15 mouse cellular contexts compared by ENCODE assay signal in the genomic region with DNA sequence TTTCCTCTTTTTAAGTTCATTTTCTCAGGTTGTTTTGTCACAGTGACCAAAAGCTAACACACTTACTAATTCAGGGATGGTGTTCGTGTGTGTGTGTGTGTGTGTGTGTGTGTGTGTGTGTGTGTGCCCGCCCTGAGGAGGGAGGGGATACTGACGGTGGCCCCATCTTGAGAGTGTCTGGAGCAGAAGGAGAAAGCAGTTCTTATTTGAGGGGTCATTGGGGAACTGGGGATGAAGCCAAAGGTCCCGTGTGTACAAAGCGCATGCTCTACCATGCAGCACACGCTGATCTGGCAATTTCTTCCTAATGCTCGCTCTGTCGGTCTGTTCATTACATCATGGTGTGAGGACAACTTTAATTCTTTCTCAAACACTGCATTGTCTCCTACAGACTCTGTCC. TPM values are rescaled to one million over a fixed set of nuclear protein-coding genes. Genes with fewer than 3 reads are reported as not detected.
DNase-seq lines count a peak whose midpoint lies in the region; TF ChIP-seq lines count a peak whose summit lies in the region.
"Had no signal": no experiment of that assay in that cellular context is flagged by ENCODE, and none has a peak within 500 bp of the region (broad histone marks: within the 10 kb centered on the region; RNA-seq: fewer than 3 reads in every experiment).

No protein-coding gene starts in this region.

- H3K4me3 ChIP-seq in layer of hippocampus, adult 2 months, result no peak overlapping the region
- H3K4me3 ChIP-seq in spleen, adult 2 months (ENCODE audit: extremely low read depth, insufficient read depth, insufficient read length), result no peak overlapping the region
- no peak overlapping the region for H3K4me3 ChIP-seq in small intestine, adult 2 months (ENCODE audit: low read depth, low read length)
- H3K4me3 ChIP-seq: embryonic facial prominence, embryonic 12.5 days; forebrain, embryonic 15.5 days; hindbrain, embryonic 15.5 days had no signal

- DNase-seq in heart, adult 11 months, result peak; percentile 91
- no peak for DNase-seq in heart, postnatal 4 days
- DNase-seq in layer of hippocampus, adult 2 months (ENCODE audit: low spot score in 2 of 2), result no peak
- DNase-seq in layer of hippocampus, postnatal 36 days, result no peak
- no peak for DNase-seq in spleen, adult 2 months (ENCODE audit: low read depth in 1 of 2, low spot score in 2 of 2)
- DNase-seq in spleen, postnatal 36 days (ENCODE audit: low spot score in 2 of 2), result no peak
- DNase-seq: adrenal gland, postnatal 14 days; cerebellum, adult 2 months; gastrocnemius, postnatal 10 days had no signal

- TF ChIP-seq CTCF in layer of hippocampus, adult 2 months (conservative IDR thresholded peaks at IDR 0.05), result no peak
- no peak for TF ChIP-seq CTCF in spleen, adult 2 months (IDR thresholded peaks at IDR 0.05; ENCODE audit: extremely low read depth, insufficient read depth, insufficient read length, insufficient replicate concordance)
- no peak for TF ChIP-seq CTCF in small intestine, adult 2 months (IDR thresholded peaks at IDR 0.05; ENCODE audit: extremely low read depth, insufficient read length, insufficient replicate concordance, low read depth, low read length)

- no peak for TF ChIP-seq POLR2A in spleen, adult 2 months (IDR thresholded peaks at IDR 0.05; ENCODE audit: low read depth, low read length)
- no peak for TF ChIP-seq POLR2A in small intestine, adult 2 months (IDR thresholded peaks at IDR 0.05; ENCODE audit: low read depth, low read length)

- H3K4me1 ChIP-seq in spleen, adult 2 months (ENCODE audit: control insufficient read depth, insufficient read depth, insufficient read length), result no peaks in the 10 kb centered on the region
- peaks cover 6% of the 10 kb centered on the region; the same call in 1 of the 2 replicates for H3K4me1 ChIP-seq in small intestine, adult 2 months (ENCODE audit: control insufficient read depth, insufficient read depth, insufficient read length, low read length)

- peaks cover 7% of the 10 kb centered on the region for H3K27me3 ChIP-seq in spleen, adult 2 months (ENCODE audit: control insufficient read depth, insufficient read depth, low read length)
- H3K27me3 ChIP-seq in small intestine, adult 2 months (ENCODE audit: control insufficient read depth, insufficient read depth, low read length), result no peaks in the 10 kb centered on the region
- H3K27me3 ChIP-seq: embryonic facial prominence, embryonic 12.5 days; forebrain, embryonic 15.5 days; hindbrain, embryonic 15.5 days; Patski had no signal

- WGBS in spleen, adult 2 months, result 78% methylated on average over 8 of the region's 8 CpGs
- 86% methylated on average over 8 of the region's 8 CpGs for WGBS in small intestine, adult 2 months

- H3K36me3 ChIP-seq in spleen, adult 2 months (ENCODE audit: control insufficient read depth, insufficient read depth, low read length), result no peaks in the 10 kb centered on the region
- no peaks in the 10 kb centered on the region for H3K36me3 ChIP-seq in small intestine, adult 2 months (ENCODE audit: control insufficient read depth, insufficient read depth, low read length)
- H3K36me3 ChIP-seq: embryonic facial prominence, embryonic 12.5 days; forebrain, embryonic 15.5 days; heart, embryonic 10.5 days; hindbrain, embryonic 15.5 days had no signal

- peak overlapping the region; percentile 94; the same call in 1 of the 2 replicates for H3K27ac ChIP-seq in layer of hippocampus, adult 2 months
- peak overlapping the region; percentile 25; the same call in 1 of the 2 replicates for H3K27ac ChIP-seq in spleen, adult 2 months (ENCODE audit: insufficient read depth, low read length)
- H3K27ac ChIP-seq in small intestine, adult 2 months (ENCODE audit: insufficient read depth, low read depth, low read length), result peak overlapping the region; percentile 28; the same call in 1 of the 2 replicates
- H3K27ac ChIP-seq: embryonic facial prominence, embryonic 12.5 days; forebrain, embryonic 15.5 days; hindbrain, embryonic 15.5 days had no signal

RNA-seq across cellular contexts. Expression of a gene that starts 34.5 kb away (rescaled TPM):
- total RNA-seq in heart, postnatal 4 days (2021), result 10 to 100 TPM in 1 of 2 experiments, 1 to 10 TPM in 1; 8.8 to 10.4 TPM
- total RNA-seq in layer of hippocampus, adult 2 months (2021), result 1 to 10 TPM; 4.1 to 4.4 TPM
- 1 to 10 TPM; 4.5 to 6.9 TPM for total RNA-seq in layer of hippocampus, postnatal 36 days (2021)
- polyA plus RNA-seq in spleen, adult 2 months (2012; rRNA removed), result 85.6 and 97.1 TPM in 2 replicates
- polyA plus RNA-seq in small intestine, adult 2 months (2012; rRNA removed), result 3.4 and 7.7 TPM in 2 replicates

RNA-seq across cellular contexts. Expression of a gene that starts 39.1 kb away (rescaled TPM):
- total RNA-seq in heart, postnatal 4 days (2021), result 10 to 100 TPM; 33.6 to 34.7 TPM
- total RNA-seq in layer of hippocampus, adult 2 months (2021), result 100 to 1,000 TPM; 162 to 170 TPM
- total RNA-seq in layer of hippocampus, postnatal 36 days (2021), result 100 to 1,000 TPM; 178 to 185 TPM
- polyA plus RNA-seq in spleen, adult 2 months (2012; rRNA removed), result 9.3 and 10.4 TPM in 2 replicates
- polyA plus RNA-seq in small intestine, adult 2 months (2012; rRNA removed), result 4.2 and 7.9 TPM in 2 replicates

Comparison
In these comparisons a context has a peak if more than half of its experiments do, and no peak if none do; other contexts are left out.
1. H3K27ac ChIP-seq: peak in every context shown above with its lines; median percentile 94 in layer of hippocampus, adult 2 months; 28 in small intestine, adult 2 months; 25 in spleen, adult 2 months.
2. RNA of a gene that starts 39.1 kb away (total RNA-seq): 178 to 185 TPM in layer of hippocampus, postnatal 36 days and 162 to 170 TPM in layer of hippocampus, adult 2 months; 33.6 to 34.7 TPM in heart, postnatal 4 days; every median in the first group is over 4 times any median in the second.